Mouse (Mus musculus): ENCODE measurements around the gene Nkx2-2.

DNA sequence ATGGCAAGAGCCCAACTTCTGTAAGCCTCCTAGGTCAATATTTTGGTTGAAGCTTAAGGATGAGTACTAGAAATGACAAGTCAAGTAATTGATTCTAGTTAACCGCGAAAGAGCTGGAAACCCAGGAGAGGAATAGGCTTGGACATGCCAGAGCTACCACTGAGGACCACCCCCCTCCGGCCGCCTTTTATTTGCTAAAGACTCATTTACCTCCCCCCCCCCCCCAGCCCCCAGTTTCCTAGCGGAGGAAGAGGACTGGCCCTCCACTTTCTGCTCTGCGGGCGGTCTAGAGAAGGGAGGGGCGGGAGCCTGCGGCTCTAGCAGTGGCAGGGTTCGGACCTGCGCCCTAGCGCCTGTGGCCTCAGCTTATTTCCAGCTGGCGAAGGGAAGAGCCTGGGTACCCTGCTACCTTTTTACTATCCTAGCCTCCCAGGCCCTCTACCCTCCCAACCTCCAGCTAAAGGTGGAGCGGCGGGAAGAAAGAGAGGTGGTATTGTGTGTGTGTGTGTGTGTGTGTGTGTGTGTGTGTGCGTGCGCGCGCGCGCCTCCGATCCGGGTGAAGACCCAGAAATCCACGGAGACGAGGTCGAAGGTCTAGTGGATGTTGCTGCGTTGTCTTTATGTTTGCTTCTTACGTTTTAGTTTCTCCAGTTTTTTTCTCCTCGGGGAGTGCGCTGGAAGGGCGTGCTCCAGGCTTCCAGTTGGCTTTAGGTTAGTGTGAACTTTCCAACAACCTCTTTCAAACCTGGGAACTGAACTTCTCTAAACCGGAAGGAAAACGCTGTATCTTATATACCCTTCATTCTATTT, 6.8 kb downstream of the Nkx2-2 start:
- TF ChIP-seq MAFK (IDR thresholded peaks at IDR 0.05; ENCODE audit: insufficient read depth, low read depth, low read length) (no peak), ZC3H11A (IDR thresholded peaks at IDR 0.05; ENCODE audit: borderline replicate concordance, low read depth, low read length) (no peak), CHD2 (IDR thresholded peaks at IDR 0.05; ENCODE audit: low read depth, low read length) (no peak), ZNF384 (IDR thresholded peaks at IDR 0.05; ENCODE audit: low read depth, low read length) (no peak), HCFC1 (IDR thresholded peaks at IDR 0.05; ENCODE audit: borderline replicate concordance, insufficient read depth, low read length) (no peak)
